Mouse (Mus musculus) left cerebral cortex, adult 18-20 months (tissue): Measurements from ENCODE around the gene Gm20906. TPM values are rescaled to one million over a fixed set of nuclear protein-coding genes. Genes with fewer than 3 reads are reported as not detected.
"Not testable (repeated sequence)": the region's sequence is repeated elsewhere in the genome, so short reads cannot be mapped to it uniquely, and the experiment has no call there.

ENCODE experiments used
- DNase-seq, 2 experiments: peaks; one replicate each; pipeline ENCODE4 v3.0.0; 2021 to 2022; ENCODE audit warnings: low spot score in 2 of 2, mixed read lengths in 1 of 2
- long read RNA-seq, 2 experiments: library from polyadenylated mRNA; stranded (forward); transcript quantifications; one replicate each; pipeline ENCODE4 v2.0.0; 2021
- total RNA-seq, 2 experiments: library from RNA; stranded (reverse); gene quantifications; 2 replicates each; pipeline ENCODE4 v1.2.3; 2021

Gm20906 gene
- total RNA-seq: not detected
- long read RNA-seq, experiment 1: 0 reads
- long read RNA-seq, experiment 2: 0 reads

DNA sequence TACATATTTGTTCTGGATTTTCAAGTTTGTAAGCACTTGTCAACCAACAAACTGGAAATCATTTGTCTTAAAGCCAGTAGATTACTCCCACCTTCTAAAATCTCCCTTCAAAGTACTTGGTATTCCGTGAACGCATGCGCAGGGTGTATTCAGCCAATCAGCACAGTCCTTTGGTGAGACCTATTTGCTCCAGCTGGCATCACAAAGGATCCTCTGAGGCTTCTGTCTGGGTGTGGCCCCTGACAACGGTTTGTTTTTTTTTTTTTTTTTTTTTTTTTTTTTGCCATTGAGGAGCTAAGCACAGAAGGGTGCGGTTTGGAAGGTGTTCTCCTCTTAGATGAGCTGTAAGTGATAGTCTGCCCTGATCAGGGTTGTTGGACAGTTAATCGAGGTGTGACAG, at the start of gene Gm20906:
TSS of gene Gm20906 (plus strand) at position 301 of the 400 bp plus-strand sequence.
- DNase-seq: not testable (repeated sequence)
